Mouse (Mus musculus): ENCODE results near the gene Nop2.
A peak's percentile ranks its signal among the peaks of the same experiment; 100 is the strongest.

Gene Nop2

GRCm38 (mm10) chr6:125131302-125132156 is at the start of gene Nop2:
Gene Nop2, plus strand, starts transcription at chr6:125131909.
- DNase-seq (ENCODE audit: low spot score): peak; percentile 91

- DNase-seq (ENCODE audit: low spot score): no peak
Observed at GRCm38 (mm10) chr6:125082801-125083386, 48.8 kb upstream of the Nop2 start.

- DNase-seq (ENCODE audit: low spot score): peak; percentile 71
Observed at GRCm38 (mm10) chr6:125084424-125084823, 47.3 kb upstream of the Nop2 start.

- no peak for DNase-seq (ENCODE audit: low spot score)
Observed at GRCm38 (mm10) chr6:125087937-125088336, 43.8 kb upstream of the Nop2 start.

- DNase-seq (ENCODE audit: low spot score): no peak
Observed at GRCm38 (mm10) chr6:125088561-125089321, 43.0 kb upstream of the Nop2 start.

- DNase-seq (ENCODE audit: low spot score): no peak
Observed at GRCm38 (mm10) chr6:125089521-125090321, 42.0 kb upstream of the Nop2 start.

GRCm38 (mm10) chr6:125090341-125091085 is 41.2 kb upstream of the Nop2 start:
- no peak for DNase-seq (ENCODE audit: low spot score)

GRCm38 (mm10) chr6:125092372-125092771 is 39.3 kb upstream of the Nop2 start:
- no peak for DNase-seq (ENCODE audit: low spot score)

- DNase-seq (ENCODE audit: low spot score): no peak
Observed at GRCm38 (mm10) chr6:125094843-125095242, 36.9 kb upstream of the Nop2 start.

- peak; percentile 84 for DNase-seq (ENCODE audit: low spot score)
Observed at GRCm38 (mm10) chr6:125095391-125096278, 36.1 kb upstream of the Nop2 start, which contains the start of gene Chd4. Gene Chd4, plus strand, starts transcription at chr6:125095981.

- DNase-seq (ENCODE audit: low spot score): no peak
Observed at GRCm38 (mm10) chr6:125096279-125096596, 35.5 kb upstream of the Nop2 start.

- DNase-seq (ENCODE audit: low spot score): peak; percentile 35
Observed at GRCm38 (mm10) chr6:125096597-125097345, 34.9 kb upstream of the Nop2 start.

- DNase-seq (ENCODE audit: low spot score): peak; percentile 31
Observed at GRCm38 (mm10) chr6:125097346-125097689, 34.4 kb upstream of the Nop2 start.

- no peak for DNase-seq (ENCODE audit: low spot score)
Observed at GRCm38 (mm10) chr6:125097951-125098350, 33.8 kb upstream of the Nop2 start.

- DNase-seq (ENCODE audit: low spot score): no peak
Observed at GRCm38 (mm10) chr6:125098513-125098912, 33.2 kb upstream of the Nop2 start.

- peak; percentile 80 for DNase-seq (ENCODE audit: low spot score)
Observed at GRCm38 (mm10) chr6:125099421-125099971, 32.2 kb upstream of the Nop2 start.

GRCm38 (mm10) chr6:125101444-125101843 is 30.3 kb upstream of the Nop2 start:
- no peak for DNase-seq (ENCODE audit: low spot score)

- DNase-seq (ENCODE audit: low spot score): no peak
Observed at GRCm38 (mm10) chr6:125104223-125104622, 27.5 kb upstream of the Nop2 start.

- DNase-seq (ENCODE audit: low spot score): no peak
Observed at GRCm38 (mm10) chr6:125107705-125108104, 24.0 kb upstream of the Nop2 start.

Data from T-cell, adult 2 months (primary cell).